Mouse (Mus musculus) limb, embryonic 11.5 days (tissue): ENCODE measurements at regions not wholly inside any gene's neighbourhood (a gene's known extent, or its start where the extent isn't known, plus 50 kb on each side); places are given as distances from the start of the nearest gene placed in this dataset.

ENCODE experiments used
- ATAC-seq: fragments of 200-750 bp; cut with Nextera tagmentation; 2 replicates; pipeline ENCODE4 v1.8.0; 2017; ENCODE audit warnings: low read depth; ENCODE audit not compliant: insufficient number of reproducible peaks, low FRiP score, low TSS enrichment
- DNase-seq: peaks from one replicate; pipeline ENCODE4 v3.0.0-alpha.2; 2015; ENCODE audit warnings: low spot score
- H3K27ac ChIP-seq: fragments of 300-500 bp; sonication (generic); replicated peaks from 2 replicates; pipeline ENCODE4 v1.5.1; 2014; ENCODE audit warnings: low read depth, mild to moderate bottlenecking, low read length
- H3K27me3 ChIP-seq: fragments of 300-500 bp; sonication (generic); 2 replicates; pipeline ENCODE4 v1.6.1; 2014; ENCODE audit warnings: mild to moderate bottlenecking, low read length, mixed read lengths; ENCODE audit not compliant: control insufficient read depth, insufficient read depth
- H3K36me3 ChIP-seq: fragments of 300-500 bp; sonication (generic); 2 replicates; pipeline ENCODE4 v1.6.1; 2014; ENCODE audit warnings: mild to moderate bottlenecking, low read length, moderate library complexity, mixed read lengths; ENCODE audit not compliant: control insufficient read depth, insufficient read depth
- H3K4me1 ChIP-seq: fragments of 300-500 bp; sonication (generic); 2 replicates; pipeline ENCODE4 v1.6.1; 2014; ENCODE audit warnings: low read length, mixed read lengths; ENCODE audit not compliant: control insufficient read depth, insufficient read depth
- H3K4me2 ChIP-seq: fragments of 300-500 bp; sonication (generic); 2 replicates; pipeline ENCODE4 v1.6.1; 2014; ENCODE audit warnings: low read depth, mild to moderate bottlenecking, moderate library complexity; ENCODE audit not compliant: severe bottlenecking
- H3K4me3 ChIP-seq: fragments of 300-500 bp; sonication (generic); 2 replicates; pipeline ENCODE4 v1.5.1; 2014; ENCODE audit warnings: low read depth, low read length
- H3K9ac ChIP-seq: fragments of 300-500 bp; sonication (generic); 2 replicates; pipeline ENCODE4 v1.6.1; 2014; ENCODE audit warnings: mild to moderate bottlenecking, low read length
- H3K9me3 ChIP-seq: fragments of 300-500 bp; sonication (generic); 2 replicates; pipeline ENCODE4 v1.6.1; 2016; ENCODE audit warnings: low read length; ENCODE audit not compliant: control insufficient read depth
- WGBS: fragments of 180-500 bp; shearing (Covaris S2); extraction: QIAGEN DNeasy Blood & Tissue Kit; methylation state at CpG from one replicate; pipeline ENCODE4 v1.1.7; 2014; 5-methylcytosine and 5-hydroxymethylcytosine counted together

GRCm38 (mm10) chr1:42107925-42108324 is 587.6 kb upstream of the Pou3f3 start:
- H3K9ac ChIP-seq = no peak overlapping the region
- H3K4me1 ChIP-seq = no peaks in the 10 kb centered on the region
- H3K4me2 ChIP-seq = no peak overlapping the region
- no peak overlapping the region for H3K4me3 ChIP-seq
- no peak for ATAC-seq
- no peaks in the 10 kb centered on the region for H3K9me3 ChIP-seq
- no peaks in the 10 kb centered on the region for H3K36me3 ChIP-seq
- no peak for DNase-seq
- 94% methylated on average over 1 of the region's 1 CpGs for WGBS
- no peak overlapping the region for H3K27ac ChIP-seq
- no peaks in the 10 kb centered on the region for H3K27me3 ChIP-seq

DNA sequence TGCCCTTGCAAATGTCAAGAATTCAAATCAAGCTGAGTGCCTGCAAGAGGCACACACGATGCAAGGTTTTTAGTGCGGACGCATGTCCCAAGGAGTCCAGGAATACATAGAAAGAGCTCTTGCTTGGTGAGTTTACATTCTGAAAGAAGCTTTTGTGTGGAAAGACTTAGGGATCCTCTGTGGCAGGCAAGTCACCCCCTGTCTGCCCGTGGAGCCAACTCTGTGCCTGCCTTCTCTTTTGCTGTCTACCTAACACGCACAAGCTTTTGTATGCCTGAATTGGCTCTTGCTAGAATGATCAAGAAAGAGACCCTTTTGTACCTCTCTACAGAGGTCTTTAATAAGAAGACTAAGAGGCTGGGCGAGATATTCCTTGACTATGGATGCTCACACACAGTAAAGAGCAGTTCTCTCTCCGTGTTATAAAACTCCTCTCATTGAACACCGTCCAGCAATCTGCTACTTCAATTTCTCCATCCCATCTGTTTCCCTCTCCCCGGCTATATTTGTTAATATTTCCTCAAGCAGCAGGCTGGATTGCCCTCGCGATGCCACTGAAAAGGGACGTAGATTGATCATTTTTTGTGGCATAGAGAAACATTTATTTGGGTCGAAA is 543.3 kb upstream of the Pou3f3 start:
- WGBS = 88% methylated on average over 13 of the region's 13 CpGs
- no peak overlapping the region for H3K4me2 ChIP-seq
- no peaks in the 10 kb centered on the region for H3K9me3 ChIP-seq
- H3K9ac ChIP-seq = no peak overlapping the region
- H3K4me3 ChIP-seq = no peak overlapping the region
- no peaks in the 10 kb centered on the region for H3K36me3 ChIP-seq
- no peak overlapping the region for H3K27ac ChIP-seq
- no peaks in the 10 kb centered on the region for H3K27me3 ChIP-seq
- ATAC-seq = no peak
- no peaks in the 10 kb centered on the region for H3K4me1 ChIP-seq
- DNase-seq = no peak

GRCm38 (mm10) chr1:42152916-42153315 is 542.7 kb upstream of the Pou3f3 start:
- DNase-seq (no peak), ATAC-seq (no peak)
- Histone ChIP-seq H3K27me3 (no peaks in the 10 kb centered on the region), H3K4me2 (no peak overlapping the region), H3K36me3 (no peaks in the 10 kb centered on the region), H3K9ac (no peak overlapping the region), H3K9me3 (no peaks in the 10 kb centered on the region), H3K4me3 (no peak overlapping the region), H3K27ac (no peak overlapping the region), H3K4me1 (no peaks in the 10 kb centered on the region)
- 58% methylated on average over 2 of the region's 3 CpGs for WGBS

- no peaks in the 10 kb centered on the region for H3K4me1 ChIP-seq
- no peaks in the 10 kb centered on the region for H3K36me3 ChIP-seq
- WGBS = 85% methylated on average over 7 of the region's 7 CpGs
- no peak overlapping the region for H3K4me3 ChIP-seq
- no peak for ATAC-seq
- no peaks in the 10 kb centered on the region for H3K9me3 ChIP-seq
- DNase-seq = no peak
- H3K27me3 ChIP-seq = no peaks in the 10 kb centered on the region
- no peak overlapping the region for H3K27ac ChIP-seq
- H3K9ac ChIP-seq = no peak overlapping the region
- H3K4me2 ChIP-seq = no peak overlapping the region
Measured at GRCm38 (mm10) chr1:42167790-42168572, 527.6 kb upstream of the Pou3f3 start.

- no peak overlapping the region for H3K4me3 ChIP-seq
- ATAC-seq = no peak
- no peak overlapping the region for H3K9ac ChIP-seq
- no peak overlapping the region for H3K27ac ChIP-seq
- no peaks in the 10 kb centered on the region for H3K4me1 ChIP-seq
- WGBS = 83% methylated on average over 3 of the region's 3 CpGs
- H3K4me2 ChIP-seq = no peak overlapping the region
- DNase-seq = no peak
- no peaks in the 10 kb centered on the region for H3K9me3 ChIP-seq
- no peaks in the 10 kb centered on the region for H3K36me3 ChIP-seq
- no peaks in the 10 kb centered on the region for H3K27me3 ChIP-seq
Measured at GRCm38 (mm10) chr1:42169505-42169904, 526.1 kb upstream of the Pou3f3 start.

- Histone ChIP-seq H3K36me3 (no peaks in the 10 kb centered on the region), H3K4me3 (no peak overlapping the region), H3K4me2 (no peak overlapping the region), H3K4me1 (no peaks in the 10 kb centered on the region), H3K27ac (no peak overlapping the region), H3K27me3 (no peaks in the 10 kb centered on the region), H3K9me3 (no peaks in the 10 kb centered on the region), H3K9ac (no peak overlapping the region)
- DNase-seq (no peak), ATAC-seq (no peak)
Measured at GRCm38 (mm10) chr1:42186295-42186694, 509.3 kb upstream of the Pou3f3 start.

- Histone ChIP-seq H3K27me3 (no peaks in the 10 kb centered on the region), H3K9ac (no peak overlapping the region), H3K4me3 (no peak overlapping the region), H3K9me3 (no peaks in the 10 kb centered on the region), H3K4me1 (no peaks in the 10 kb centered on the region), H3K4me2 (no peak overlapping the region), H3K36me3 (no peaks in the 10 kb centered on the region), H3K27ac (no peak overlapping the region)
- ATAC-seq (no peak), DNase-seq (no peak)
- 86% methylated on average over 1 of the region's 1 CpGs for WGBS
Measured at GRCm38 (mm10) chr1:42228098-42228497, 467.5 kb upstream of the Pou3f3 start.

GRCm38 (mm10) chr1:42229711-42230110 is 465.9 kb upstream of the Pou3f3 start:
- Histone ChIP-seq H3K9me3 (no peaks in the 10 kb centered on the region), H3K27me3 (no peaks in the 10 kb centered on the region), H3K4me2 (no peak overlapping the region), H3K4me3 (no peak overlapping the region), H3K9ac (no peak overlapping the region), H3K27ac (no peak overlapping the region), H3K36me3 (no peaks in the 10 kb centered on the region), H3K4me1 (no peaks in the 10 kb centered on the region)
- DNase-seq = no peak
- ATAC-seq = no peak
- WGBS = 75% methylated on average over 12 of the region's 12 CpGs
